Mouse (Mus musculus): Measurements from ENCODE around the gene Wrap53. TPM values are rescaled to one million over a fixed set of nuclear protein-coding genes. Genes with fewer than 3 reads are reported as not detected.
"Not testable (repeated sequence)": the region's sequence is repeated elsewhere in the genome, so short reads cannot be mapped to it uniquely, and the experiment has no call there.

Wrap53 gene
- polyA plus RNA-seq, 1 experiment from 2014 or later, result 32.4 TPM

DNA sequence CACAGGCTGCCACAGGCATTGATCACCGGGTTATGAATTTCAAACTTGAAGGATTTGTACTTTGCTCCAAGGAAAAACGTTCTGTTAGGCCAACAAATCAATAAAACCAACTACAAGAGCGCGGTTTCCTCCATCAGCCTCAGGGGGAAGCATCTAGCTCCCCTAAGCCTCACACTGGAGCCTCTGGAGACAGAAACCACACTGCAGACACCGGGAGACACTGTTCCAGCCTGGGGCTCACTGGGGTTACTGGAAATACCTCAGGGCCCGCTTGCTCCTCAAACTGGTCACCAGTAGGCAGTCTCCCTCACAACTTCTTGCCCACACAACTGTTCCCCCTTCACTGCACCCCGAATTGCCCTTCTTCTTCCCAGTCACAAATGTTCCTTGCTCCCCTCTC, 34.1 kb downstream of the Wrap53 start:
- ATAC-seq (ENCODE audit: low FRiP score, low read depth), result peak; percentile 13; the same call in 1 of the 2 replicates

GRCm38 (mm10) chr11:69543598-69543997, 36.5 kb downstream of the Wrap53 start:
- H3K4me1 ChIP-seq, result peaks cover 38% of the 10 kb centered on the region
- H3K36me3 ChIP-seq, result no peaks in the 10 kb centered on the region
- no peak overlapping the region for H3K4me2 ChIP-seq (replicated peaks)
- no peaks in the 10 kb centered on the region for H3K27me3 ChIP-seq (replicated peaks)
- ATAC-seq (ENCODE audit: low FRiP score, low read depth), result no peak
- no peaks in the 10 kb centered on the region for H3K9me3 ChIP-seq
- 18% methylated on average over 3 of the region's 3 CpGs for WGBS
- no peak overlapping the region for H3K27ac ChIP-seq
- H3K4me3 ChIP-seq, result no peak overlapping the region
- no peak overlapping the region; the same call in 1 of the 2 replicates for H3K9ac ChIP-seq

More for the DNA sequence above, 34.1 kb downstream of the Wrap53 start:
- Histone ChIP-seq H3K4me3 (peak overlapping the region; percentile 44), H3K4me2 (replicated peaks) (peak overlapping the region; percentile 86), H3K9me3 (no peaks in the 10 kb centered on the region), H3K9ac (peak overlapping the region; percentile 64), H3K27me3 (replicated peaks) (no peaks in the 10 kb centered on the region), H3K27ac (peak overlapping the region; percentile 62; the same call in 1 of the 2 replicates), H3K4me1 (peaks cover 50% of the 10 kb centered on the region), H3K36me3 (no peaks in the 10 kb centered on the region)
- 13% methylated on average over 7 of the region's 7 CpGs for WGBS

- not testable (repeated sequence) for H3K4me3 ChIP-seq; H3K4me2 ChIP-seq (replicated peaks); H3K27ac ChIP-seq; H3K36me3 ChIP-seq; H3K9me3 ChIP-seq; H3K9ac ChIP-seq; H3K27me3 ChIP-seq (replicated peaks); ATAC-seq (ENCODE audit: low FRiP score, low read depth)
- peaks cover 19% of the 10 kb centered on the region; the same call in 1 of the 2 replicates for H3K4me1 ChIP-seq
- WGBS, result 90% methylated on average over 1 of the region's 3 CpGs
Observed at GRCm38 (mm10) chr11:69541741-69542140, 38.3 kb downstream of the Wrap53 start.

DNA sequence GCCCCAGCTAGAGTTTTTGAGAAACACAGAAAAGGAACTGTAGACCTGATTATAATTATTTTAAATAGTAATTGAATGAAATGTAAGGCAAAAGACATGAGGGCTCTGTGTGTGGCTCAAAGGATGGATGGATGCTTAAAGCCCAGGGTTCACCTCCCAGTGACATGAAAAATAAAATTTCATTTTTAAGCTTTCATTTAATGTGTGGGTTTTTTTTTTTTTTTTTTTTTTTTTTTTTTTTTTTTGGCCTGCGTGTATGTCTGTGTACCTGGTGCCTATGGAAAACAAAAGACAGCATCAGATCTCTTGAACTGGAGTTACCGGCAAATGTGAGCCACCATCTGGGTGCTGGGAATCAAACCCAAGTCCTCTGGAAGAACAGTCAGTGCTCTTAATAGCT, 39.4 kb downstream of the Wrap53 start:
- Histone ChIP-seq H3K36me3 (no peaks in the 10 kb centered on the region), H3K27me3 (replicated peaks) (no peaks in the 10 kb centered on the region), H3K9ac (no peak overlapping the region), H3K4me2 (replicated peaks) (no peak overlapping the region), H3K27ac (no peak overlapping the region), H3K9me3 (no peaks in the 10 kb centered on the region), H3K4me1 (peaks cover 10% of the 10 kb centered on the region; the same call in 1 of the 2 replicates), H3K4me3 (no peak overlapping the region)
- no peak for ATAC-seq (ENCODE audit: low FRiP score, low read depth)
- WGBS, result 100% methylated on average over 2 of the region's 2 CpGs

DNA sequence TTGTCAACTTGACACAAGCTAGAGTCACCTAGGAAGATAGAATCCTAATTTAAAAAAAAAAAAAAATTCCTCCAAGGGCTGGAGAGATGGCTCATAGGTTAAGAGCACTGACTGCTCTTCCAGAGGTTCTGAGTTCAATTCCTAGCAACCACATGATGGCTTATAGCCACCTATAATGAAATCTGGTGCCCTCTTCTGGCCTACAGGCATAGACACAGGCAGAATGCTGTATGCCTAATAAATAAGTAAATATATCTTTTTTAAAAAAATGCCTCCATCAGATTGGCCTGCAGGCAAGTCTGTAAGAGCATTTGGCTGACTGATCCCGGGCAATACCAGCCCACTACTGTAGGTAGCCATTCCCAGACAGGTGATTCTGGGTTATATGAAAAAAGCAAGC, 45.1 kb downstream of the Wrap53 start:
- no peak for ATAC-seq (ENCODE audit: low FRiP score, low read depth)
- Histone ChIP-seq H3K27ac (no peak overlapping the region), H3K4me2 (replicated peaks) (no peak overlapping the region), H3K9me3 (no peaks in the 10 kb centered on the region), H3K9ac (no peak overlapping the region), H3K27me3 (replicated peaks) (no peaks in the 10 kb centered on the region), H3K4me3 (no peak overlapping the region), H3K4me1 (no peaks in the 10 kb centered on the region), H3K36me3 (no peaks in the 10 kb centered on the region)
- WGBS, result 77% methylated on average over 1 of the region's 1 CpGs

DNA sequence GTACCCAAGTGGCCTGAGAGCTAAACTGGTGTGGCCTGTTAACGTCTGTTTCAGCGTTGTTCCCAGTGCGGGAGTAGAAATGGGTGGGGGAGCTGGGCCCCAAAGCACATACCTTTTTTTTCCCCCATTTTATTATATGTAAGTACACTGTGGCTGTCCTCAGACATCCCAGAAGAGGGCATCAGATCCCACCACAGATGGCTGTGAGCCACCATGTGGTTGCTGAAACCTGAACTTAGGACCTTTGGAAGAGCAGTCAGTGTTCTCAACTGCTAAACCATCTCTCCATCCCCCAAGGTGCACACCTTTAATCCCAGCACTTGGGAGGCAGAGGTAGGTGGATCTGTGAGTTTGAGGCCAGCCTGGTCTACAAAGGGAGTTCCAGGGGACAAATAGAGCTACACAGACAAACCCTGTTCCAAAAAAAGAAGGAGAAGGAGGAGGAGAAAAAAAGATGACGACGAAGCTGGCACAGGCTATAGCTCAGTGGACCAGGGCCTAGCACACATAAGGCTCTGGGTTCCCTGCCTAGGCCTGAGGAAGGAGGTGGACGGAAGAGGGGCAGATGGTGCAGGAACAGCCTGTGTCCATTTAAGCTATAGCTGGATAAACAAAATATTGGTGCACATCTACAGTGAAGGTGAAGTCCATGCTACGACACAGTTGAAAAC, 47.4 kb downstream of the Wrap53 start:
- Histone ChIP-seq H3K4me1 (peaks cover 5% of the 10 kb centered on the region; the same call in 1 of the 2 replicates), H3K9ac (no peak overlapping the region), H3K4me2 (replicated peaks) (no peak overlapping the region), H3K27ac (no peak overlapping the region), H3K4me3 (no peak overlapping the region), H3K27me3 (replicated peaks) (no peaks in the 10 kb centered on the region), H3K9me3 (no peaks in the 10 kb centered on the region), H3K36me3 (no peaks in the 10 kb centered on the region)
- ATAC-seq (ENCODE audit: low FRiP score, low read depth), result no peak
- 83% methylated on average over 7 of the region's 7 CpGs for WGBS

DNA sequence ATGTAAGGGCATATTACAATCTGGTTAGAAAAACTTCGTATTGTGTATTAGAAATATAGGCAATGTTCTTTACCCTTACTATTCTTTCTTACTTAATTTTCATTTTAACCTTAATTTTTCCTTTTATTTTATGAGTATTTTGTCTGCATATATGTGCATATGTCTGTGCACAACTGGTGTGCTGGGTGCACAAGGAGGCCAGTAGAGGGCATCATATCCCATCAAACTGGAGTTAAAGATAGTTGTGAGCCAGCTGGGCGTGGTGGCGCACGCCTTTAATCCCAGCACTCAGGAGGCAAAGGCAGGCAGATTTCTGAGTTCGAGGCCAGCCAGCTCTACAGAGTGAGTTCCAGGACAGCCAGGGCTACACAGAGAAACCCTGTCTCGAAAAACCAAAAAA, 49.3 kb downstream of the Wrap53 start:
- WGBS, result 92% methylated on average over 6 of the region's 6 CpGs
- H3K27ac ChIP-seq; H3K36me3 ChIP-seq; H3K9me3 ChIP-seq; H3K4me3 ChIP-seq; H3K9ac ChIP-seq; H3K27me3 ChIP-seq (replicated peaks); ATAC-seq (ENCODE audit: low FRiP score, low read depth); H3K4me2 ChIP-seq (replicated peaks): not testable (repeated sequence)
- peaks cover 17% of the 10 kb centered on the region for H3K4me1 ChIP-seq

DNA sequence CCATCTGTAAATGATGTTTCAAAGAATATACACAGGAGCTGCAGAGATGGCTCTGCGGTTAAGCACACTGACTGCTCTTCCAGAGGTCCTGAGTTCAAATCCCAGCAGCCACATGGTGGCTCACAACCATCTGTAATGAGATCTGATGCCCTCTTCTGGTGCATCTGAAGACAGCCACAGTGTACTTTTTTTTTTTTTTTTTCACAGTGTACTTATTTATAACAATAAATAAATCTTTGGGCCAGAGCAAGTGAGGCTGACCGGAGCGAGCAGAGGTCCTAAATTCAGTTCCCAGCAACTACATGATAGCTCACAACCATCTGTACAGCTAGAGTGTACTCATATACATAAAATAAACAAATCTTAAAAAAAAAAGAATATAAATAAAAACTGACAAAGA, 49.8 kb downstream of the Wrap53 start:
- not testable (repeated sequence) for H3K9ac ChIP-seq; H3K27ac ChIP-seq; H3K9me3 ChIP-seq; H3K4me3 ChIP-seq; ATAC-seq (ENCODE audit: low FRiP score, low read depth); H3K4me2 ChIP-seq (replicated peaks); H3K27me3 ChIP-seq (replicated peaks); H3K36me3 ChIP-seq
- whole genome bisulfite sequencing, result 98% methylated on average over 3 of the region's 3 CpGs
- H3K4me1 ChIP-seq, result peaks cover 17% of the 10 kb centered on the region

DNA sequence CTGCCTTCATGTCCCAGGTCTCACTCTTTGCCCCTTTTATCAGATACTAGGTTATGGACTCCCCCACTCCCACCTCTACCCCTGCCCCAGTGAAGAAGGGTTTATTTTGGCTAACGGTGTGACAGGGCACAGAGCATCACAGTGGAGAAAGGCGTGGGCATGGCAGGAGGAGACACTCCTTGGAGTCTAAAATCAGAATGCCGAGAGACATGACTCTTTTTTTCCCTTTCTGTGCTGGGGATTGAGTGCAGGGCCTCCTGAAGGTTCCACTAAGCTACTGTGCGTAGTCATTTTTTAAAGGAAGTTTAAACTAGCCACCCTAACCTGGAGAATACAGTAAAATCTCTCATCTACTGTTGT, 52.0 kb downstream of the Wrap53 start:
- 70% methylated on average over 4 of the region's 4 CpGs for WGBS
- Histone ChIP-seq H3K27ac (peak overlapping the region; percentile 88; the same call in 1 of the 2 replicates), H3K9me3 (no peaks in the 10 kb centered on the region), H3K4me2 (replicated peaks) (peak overlapping the region; percentile 56), H3K27me3 (replicated peaks) (no peaks in the 10 kb centered on the region), H3K4me1 (peaks cover 17% of the 10 kb centered on the region), H3K36me3 (no peaks in the 10 kb centered on the region), H3K4me3 (no peak overlapping the region), H3K9ac (no peak overlapping the region)
- no peak for ATAC-seq (ENCODE audit: low FRiP score, low read depth)

DNA sequence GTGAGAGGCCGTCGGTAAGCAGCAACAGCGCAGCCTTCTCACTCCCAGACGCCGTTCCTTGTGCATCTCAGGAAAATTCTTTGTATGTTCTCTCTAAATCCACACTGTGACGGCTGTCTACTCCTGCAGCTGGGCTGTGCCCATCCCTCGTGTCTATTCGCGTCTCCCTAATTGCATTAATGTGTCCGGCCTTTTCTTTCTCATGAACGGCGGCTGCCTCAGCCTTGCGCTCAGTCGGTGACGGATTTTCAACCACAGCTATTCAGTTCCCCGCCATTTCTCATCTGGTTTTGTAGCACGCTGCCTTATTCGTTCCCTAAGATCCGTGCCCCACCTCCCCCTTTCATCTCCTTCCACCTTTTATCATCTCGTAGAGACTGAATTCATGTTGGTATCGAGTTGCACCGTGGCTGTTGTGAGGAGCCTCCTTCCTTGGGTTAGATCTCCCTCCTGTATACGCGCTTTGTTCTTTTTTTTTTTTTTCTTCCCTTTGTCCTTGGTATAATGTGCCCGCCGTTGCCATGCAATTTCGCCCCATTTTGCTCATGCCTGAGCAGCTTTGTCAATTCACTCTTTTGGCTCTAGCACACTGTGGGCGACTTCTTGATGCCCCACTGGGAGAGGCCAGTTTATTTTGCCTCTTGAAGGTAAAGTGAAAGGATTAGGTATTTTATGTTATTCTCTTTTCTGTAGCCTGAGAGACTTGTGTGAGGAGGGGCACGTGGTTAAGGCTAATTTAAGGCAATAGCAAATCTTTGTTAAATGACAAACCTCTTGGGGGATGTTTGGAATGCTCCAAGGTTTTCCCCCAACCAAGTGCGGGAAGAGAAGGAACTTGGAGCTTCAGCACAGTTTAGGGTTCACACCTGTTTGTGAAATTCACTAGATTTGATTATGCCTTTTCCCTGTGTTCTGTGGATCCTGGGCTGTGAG, 52.7 kb downstream of the Wrap53 start:
- Histone ChIP-seq H3K27me3 (replicated peaks) (no peaks in the 10 kb centered on the region), H3K4me2 (replicated peaks) (peak overlapping the region; percentile 56), H3K36me3 (no peaks in the 10 kb centered on the region), H3K4me3 (peak overlapping the region; percentile 24), H3K27ac (peak overlapping the region; percentile 88), H3K9me3 (no peaks in the 10 kb centered on the region), H3K9ac (peak overlapping the region; percentile 38), H3K4me1 (peaks cover 17% of the 10 kb centered on the region)
- ATAC-seq (ENCODE audit: low FRiP score, low read depth), result peak; percentile 50; the same call in 1 of the 2 replicates
- WGBS, result 3% methylated on average over 30 of the region's 30 CpGs

- ATAC-seq (ENCODE audit: low FRiP score, low read depth), result peak; percentile 41; the same call in 1 of the 2 replicates
- Histone ChIP-seq H3K4me1 (peaks cover 17% of the 10 kb centered on the region), H3K9ac (peak overlapping the region; percentile 38; the same call in 1 of the 2 replicates), H3K36me3 (no peaks in the 10 kb centered on the region), H3K4me2 (replicated peaks) (peak overlapping the region; percentile 56), H3K4me3 (no peak overlapping the region; the same call in 1 of the 2 replicates), H3K9me3 (no peaks in the 10 kb centered on the region), H3K27ac (peak overlapping the region; percentile 88), H3K27me3 (replicated peaks) (no peaks in the 10 kb centered on the region)
- 10% methylated on average over 4 of the region's 4 CpGs for WGBS
Observed at GRCm38 (mm10) chr11:69526631-69527030, 53.4 kb downstream of the Wrap53 start.

- Histone ChIP-seq H3K9me3 (no peaks in the 10 kb centered on the region), H3K36me3 (no peaks in the 10 kb centered on the region), H3K4me3 (no peak overlapping the region), H3K9ac (no peak overlapping the region), H3K27me3 (replicated peaks) (no peaks in the 10 kb centered on the region), H3K27ac (no peak overlapping the region), H3K4me1 (peaks cover 17% of the 10 kb centered on the region), H3K4me2 (replicated peaks) (no peak overlapping the region)
- ATAC-seq (ENCODE audit: low FRiP score, low read depth), result no peak
- 86% methylated on average over 9 of the region's 9 CpGs for WGBS
Observed at GRCm38 (mm10) chr11:69525661-69526060, 54.4 kb downstream of the Wrap53 start.
